Mouse (Mus musculus): ENCODE measurements at regions not wholly inside any gene's neighbourhood (a gene's known extent, or its start where the extent isn't known, plus 50 kb on each side); places are given as distances from the start of the nearest gene placed in this dataset.

- DNase-seq, result peak; percentile 16 to 45
Observed at GRCm38 (mm10) chrX:163669886-163670285, 91.2 kb downstream of the Rnf138rt1 start.
